Mouse (Mus musculus): ENCODE results near the gene Eid2b. TPM values are rescaled to one million over a fixed set of nuclear protein-coding genes. Genes with fewer than 3 reads are reported as not detected.

Gene Eid2b
- 1 to 10 TPM; 4.3 to 5.0 TPM for total RNA-seq (2023)

DNA sequence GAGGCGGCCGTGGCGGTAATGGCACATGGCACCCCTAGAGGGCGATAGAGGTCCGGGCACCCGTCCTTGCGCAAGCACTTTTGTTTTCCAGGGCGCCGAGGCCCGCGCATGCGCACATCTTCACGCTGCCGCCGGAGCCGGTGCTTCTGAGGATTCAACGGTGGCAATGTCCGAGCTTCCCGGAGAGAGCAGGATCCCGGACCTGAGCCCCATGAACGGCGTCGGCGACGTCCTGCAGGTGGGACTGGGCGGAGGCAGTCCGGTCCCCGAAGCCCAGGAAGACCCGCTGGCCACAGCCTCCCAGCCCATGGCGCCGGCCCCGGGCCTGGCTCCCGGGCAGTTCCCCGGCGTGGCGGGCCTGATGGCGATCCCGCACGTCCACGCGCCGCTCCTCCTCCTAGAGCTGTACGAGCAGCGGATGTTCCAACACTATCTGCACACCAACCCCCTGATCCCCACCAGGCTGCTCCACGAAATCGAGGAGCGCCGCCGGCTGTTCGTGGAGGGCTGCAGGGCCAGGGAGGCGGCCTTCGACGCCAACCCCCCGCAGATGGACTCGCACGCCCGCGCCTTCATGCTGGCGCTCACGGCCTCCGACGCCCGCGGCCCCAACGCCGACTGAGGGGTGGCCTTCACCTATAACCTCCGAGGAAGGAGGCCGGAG lies at the start of gene Eid2b:
Eid2b (plus strand) TSS at position 125 of the 664 bp plus-strand sequence.

DNA sequence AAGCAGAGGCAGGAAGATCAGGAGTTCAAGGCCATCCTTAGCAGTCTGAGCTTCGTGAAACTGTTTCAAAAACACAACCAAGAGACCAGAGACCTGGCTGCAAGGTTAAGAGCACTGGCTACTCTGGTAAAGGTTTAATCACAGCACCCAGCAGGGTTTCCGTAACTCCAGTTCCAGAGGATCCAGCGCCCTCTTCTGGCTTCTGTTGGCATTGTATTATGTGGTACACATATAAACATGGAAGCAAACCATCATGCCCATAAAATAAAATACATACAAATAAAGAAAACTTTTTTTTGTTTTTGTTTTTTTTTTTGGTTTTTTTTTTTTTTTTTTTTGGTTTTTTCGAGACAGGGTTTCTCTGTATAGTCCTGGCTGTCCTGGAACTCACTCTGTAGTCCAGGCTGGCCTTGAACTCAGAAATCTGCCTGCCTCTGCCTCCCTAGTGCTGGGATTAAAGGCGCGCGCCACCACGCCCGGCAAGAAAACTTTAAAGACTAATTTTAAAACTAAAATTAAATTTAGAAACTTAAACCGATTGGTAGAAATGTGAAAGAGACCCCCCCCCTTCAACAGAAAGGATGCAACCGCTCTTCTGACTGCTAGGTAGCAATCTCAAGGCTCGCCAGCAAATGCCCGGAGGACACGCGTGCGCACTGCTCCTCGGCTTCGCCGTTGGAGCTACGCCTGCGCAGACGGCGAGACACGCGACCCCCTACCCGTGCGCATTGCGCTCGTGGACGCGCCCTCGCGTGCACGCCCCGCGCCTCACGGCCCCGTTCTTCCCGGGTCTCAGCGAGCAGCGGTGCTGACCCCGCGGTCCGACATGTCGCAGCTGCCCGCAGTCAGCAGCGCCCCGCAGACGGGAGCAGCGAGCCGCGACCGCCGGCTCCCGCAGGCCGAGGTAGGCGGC lies 10.2 kb upstream of the Eid2b start, which contains the start of gene Eid2:
Eid2 (plus strand) TSS at position 753 of the 913 bp plus-strand sequence.

DNA sequence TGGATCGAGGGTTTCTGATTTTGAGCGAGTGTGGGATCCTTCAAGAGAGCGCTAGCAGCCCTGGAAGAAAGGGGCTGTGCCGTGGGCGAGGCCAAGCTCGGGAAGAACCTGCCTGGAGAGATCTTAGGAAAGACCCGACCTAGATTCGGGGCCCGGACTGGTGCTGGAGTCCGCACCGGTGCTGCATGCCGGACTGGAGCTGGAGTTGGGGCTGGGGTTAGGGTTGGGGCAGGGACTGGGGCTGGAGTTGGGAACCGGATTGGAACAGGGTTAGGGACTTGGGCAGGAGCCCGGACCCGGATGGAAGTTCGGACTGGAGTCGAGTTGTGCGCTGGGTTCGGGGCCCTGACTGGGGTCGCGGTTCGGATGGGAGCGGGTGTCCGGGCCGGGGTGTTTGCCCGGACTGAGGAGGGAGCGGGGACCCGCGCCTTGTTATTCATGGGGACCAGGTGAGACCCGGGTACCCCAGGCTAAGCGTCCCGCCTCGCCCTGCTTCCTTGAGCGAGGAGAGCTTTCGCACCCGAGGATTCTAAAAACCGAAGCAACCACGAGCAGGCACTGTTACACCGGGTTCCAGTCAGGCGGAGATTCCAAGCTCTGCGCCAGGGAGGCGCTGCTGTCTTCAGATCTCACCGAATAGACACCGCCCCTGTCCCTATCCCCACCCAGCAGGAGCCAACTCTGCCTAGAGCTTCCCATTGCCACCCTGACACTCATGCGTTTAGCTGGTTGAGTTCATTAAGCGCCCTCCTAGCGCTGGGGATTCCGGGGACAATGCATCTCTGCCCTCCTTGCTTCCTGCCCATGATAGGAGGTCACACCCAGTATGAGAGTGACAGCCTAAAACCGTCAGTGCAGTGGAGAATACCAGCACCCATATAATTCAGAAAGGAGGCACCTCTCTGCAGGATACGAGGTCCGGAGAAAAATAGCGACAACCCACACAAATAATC lies 13.4 kb downstream of the Eid2b start, which contains the start of gene Selenov:
Selenov (minus strand) TSS at position 549 of the 953 bp plus-strand sequence.

DNA sequence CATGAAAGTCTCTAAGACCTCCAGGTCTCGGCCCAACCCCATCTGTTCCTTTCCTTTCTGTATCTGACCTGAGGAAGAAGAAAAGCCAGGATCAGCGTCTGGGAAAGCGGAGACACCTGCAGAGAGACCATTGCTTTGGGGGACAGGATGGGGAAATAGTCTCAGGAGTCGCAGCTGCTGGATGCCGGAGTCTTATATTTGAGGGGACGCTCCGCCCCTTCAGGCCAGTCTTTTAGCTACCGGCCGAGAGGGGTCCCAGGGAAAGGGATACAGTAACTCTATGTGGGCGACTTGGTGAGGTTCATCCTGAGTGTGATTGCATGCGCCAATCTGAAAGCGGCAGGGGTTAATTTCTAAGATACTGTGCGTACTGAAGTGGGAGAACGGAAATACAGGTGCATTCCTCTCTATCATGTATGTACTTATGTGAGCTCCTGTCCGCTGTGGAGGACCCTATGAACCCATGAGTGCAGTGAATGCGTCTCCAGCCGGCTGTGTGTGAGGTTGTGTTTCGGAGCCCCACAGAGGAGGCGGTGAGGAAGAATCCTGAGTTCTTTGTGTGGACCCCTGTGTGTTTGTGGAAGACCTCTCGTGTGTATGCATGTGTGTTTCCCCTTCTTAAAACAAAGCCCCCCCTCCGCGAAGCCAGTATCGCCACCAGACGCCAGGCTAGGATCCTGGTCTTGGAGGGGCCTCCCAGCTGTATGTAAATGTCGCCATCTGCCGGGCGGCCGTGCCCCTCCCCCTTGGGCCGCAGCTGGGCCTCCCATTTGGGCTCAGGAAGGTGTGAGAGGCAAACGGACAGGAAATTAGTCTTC lies 24.3 kb downstream of the Eid2b start, which contains the start of gene Dll3:
Dll3 (minus strand) TSS at position 623 of the 818 bp plus-strand sequence.

DNA sequence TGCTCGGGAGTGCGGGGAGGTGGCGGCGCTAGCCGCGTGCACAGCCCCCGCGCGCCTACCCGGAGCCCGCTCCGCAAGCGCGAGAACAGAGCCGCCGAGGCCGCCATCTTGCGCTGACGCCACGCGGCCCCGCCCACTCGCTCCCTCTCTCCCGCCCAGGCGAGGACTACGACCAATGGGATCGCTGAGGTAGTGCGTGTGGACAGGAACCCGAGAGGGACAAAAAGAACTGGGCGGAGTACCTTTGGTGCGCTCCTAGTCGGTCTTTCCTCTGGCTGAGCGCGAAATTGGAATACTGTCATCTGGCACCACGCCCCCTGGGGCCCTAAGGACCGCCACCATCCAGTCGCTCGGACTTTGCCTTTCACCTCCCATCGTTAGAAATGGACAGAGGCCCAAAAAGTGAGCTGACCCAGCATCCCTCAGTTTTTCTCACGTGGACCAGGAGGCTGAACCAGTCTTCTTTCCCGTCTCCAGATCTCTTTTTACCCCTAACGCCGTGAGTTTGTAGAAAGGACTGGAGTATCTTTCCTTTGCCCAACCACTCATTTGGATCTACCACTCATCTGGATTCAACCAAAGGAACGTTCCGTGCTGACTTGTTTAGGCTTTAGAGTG lies 34.5 kb downstream of the Eid2b start, which contains the start of gene Timm50:
Timm50 (minus strand) TSS at position 147 of the 618 bp plus-strand sequence.

Other genes starting within 250 kb of the Eid2b start
- gene Psmc4, start 227.6 kb upstream of the Eid2b start, total RNA-seq (2023) = 10 to 100 TPM; 64.9 to 84.1 TPM
- not detected for gene Fcgbp, start 206.5 kb upstream of the Eid2b start, total RNA-seq (2023)
- not detected for gene 9530053A07Rik, start 148.3 kb upstream of the Eid2b start, total RNA-seq (2023)
- 10 to 100 TPM; 62.5 to 81.4 TPM for gene Fbl, start 108.0 kb upstream of the Eid2b start, total RNA-seq (2023)
- 10 to 100 TPM; 13.9 to 15.7 TPM for gene Dyrk1b, start 98.3 kb upstream of the Eid2b start, total RNA-seq (2023)
- 1 to 10 TPM; 1.4 to 1.8 TPM for gene Eid2, start 9.9 kb upstream of the Eid2b start, total RNA-seq (2023)
- not detected for gene Selenov, start 13.4 kb downstream of the Eid2b start, total RNA-seq (2023)
- not detected for gene Dll3, start 24.5 kb downstream of the Eid2b start, total RNA-seq (2023)
- gene Timm50, start 34.3 kb downstream of the Eid2b start, total RNA-seq (2023) = 10 to 100 TPM; 27.4 to 29.6 TPM
- gene Supt5, start 61.0 kb downstream of the Eid2b start, total RNA-seq (2023) = 10 to 100 TPM; 70.9 to 78.0 TPM
- 1,000 to 10,000 TPM; 1,016 to 1,191 TPM for gene Rps16, start 72.9 kb downstream of the Eid2b start, total RNA-seq (2023)
- gene Plekhg2, start 94.9 kb downstream of the Eid2b start, total RNA-seq (2023) = 10 to 100 TPM; 22.3 to 30.8 TPM
- 1,000 to 10,000 TPM; 1,188 to 1,652 TPM for gene Zfp36, start 102.5 kb downstream of the Eid2b start, total RNA-seq (2023)
- 10 to 100 TPM in 1 of 2 experiments, 1 to 10 TPM in 1; 7.2 to 10.1 TPM for gene Med29, start 115.0 kb downstream of the Eid2b start, total RNA-seq (2023)
- 10 to 100 TPM; 62.9 to 73.5 TPM for gene Paf1, start 115.2 kb downstream of the Eid2b start, total RNA-seq (2023)
- 100 to 1,000 TPM; 538 to 594 TPM for gene Gmfg, start 159.7 kb downstream of the Eid2b start, total RNA-seq (2023)
- gene Lrfn1, start 174.2 kb downstream of the Eid2b start, total RNA-seq (2023) = 1 to 10 TPM; 3.2 to 4.2 TPM
- gene Ifnl2, start 232.7 kb downstream of the Eid2b start, total RNA-seq (2023) = not detected
- gene Ifnl3, start 245.1 kb downstream of the Eid2b start, total RNA-seq (2023) = not detected